Mouse (Mus musculus) hindbrain, embryonic 13.5 days (tissue): ENCODE data around the gene Hsd3b2. TPM values are rescaled to one million over a fixed set of nuclear protein-coding genes. Genes with fewer than 3 reads are reported as not detected.
"Not testable (repeated sequence)": the region's sequence is repeated elsewhere in the genome, so short reads cannot be mapped to it uniquely, and the experiment has no call there.

Source experiments
- ATAC-seq: fragments of 200-750 bp; cut with Nextera tagmentation; 2 replicates; pipeline ENCODE4 v1.8.0; 2017; ENCODE audit warnings: moderate TSS enrichment; ENCODE audit not compliant: low FRiP score
- H3K27ac ChIP-seq: fragments of 300-500 bp; sonication (generic); 2 replicates; pipeline ENCODE4 v1.5.1; 2015; ENCODE audit warnings: inconsistent platforms, mild to moderate bottlenecking, moderate library complexity
- H3K27me3 ChIP-seq: fragments of 300-500 bp; sonication (generic); 2 replicates; pipeline ENCODE4 v1.6.1; 2015; ENCODE audit warnings: mild to moderate bottlenecking, inconsistent platforms
- H3K36me3 ChIP-seq: fragments of 300-500 bp; sonication (generic); 2 replicates; pipeline ENCODE4 v1.6.1; 2015; ENCODE audit warnings: mild to moderate bottlenecking, inconsistent platforms
- H3K4me1 ChIP-seq: fragments of 300-500 bp; sonication (generic); replicated peaks from 2 replicates; pipeline ENCODE4 v1.6.1; 2015; ENCODE audit warnings: inconsistent platforms
- H3K4me2 ChIP-seq: fragments of 300-500 bp; sonication (generic); 2 replicates; pipeline ENCODE4 v1.6.1; 2015; ENCODE audit warnings: inconsistent platforms, mild to moderate bottlenecking, moderate library complexity
- H3K4me3 ChIP-seq: fragments of 300-500 bp; sonication (generic); 2 replicates; pipeline ENCODE4 v1.5.1; 2015; ENCODE audit warnings: mild to moderate bottlenecking, inconsistent platforms
- H3K9ac ChIP-seq: fragments of 300-500 bp; sonication (generic); 2 replicates; pipeline ENCODE4 v1.6.1; 2015; ENCODE audit warnings: mild to moderate bottlenecking, inconsistent platforms
- H3K9me3 ChIP-seq: fragments of 300-500 bp; sonication (generic); 2 replicates; pipeline ENCODE4 v1.6.1; 2016; ENCODE audit warnings: inconsistent platforms
- WGBS: fragments of 180-500 bp; shearing (Covaris S2); methylation state at CpG from one replicate; pipeline ENCODE4 v1.1.7; 2015; 5-methylcytosine and 5-hydroxymethylcytosine counted together
- polyA plus RNA-seq: library from polyadenylated mRNA; unstranded; fragments of >200 nt; fragmentation: Nextera tagmentation; extraction: Ambion mirVana; gene quantifications from 2 replicates; pipeline ENCODE4 v1.2.1, GENCODE M21; 2015

Hsd3b2 gene
- polyA plus RNA-seq, result 0.05 TPM in 1 of 2 replicates, not detected in the other

- Histone ChIP-seq H3K9me3 (no peaks in the 10 kb centered on the region), H3K4me1 (0 out of 2 replicates have a peak, but pooled peaks cover 3% of the 10 kb centered on the region), H3K9ac (no peak within 1 kb of the TSS), H3K4me3 (no peak within 1 kb of the TSS), H3K36me3 (no peaks in the 10 kb centered on the region), H3K27ac (no peak within 1 kb of the TSS), H3K27me3 (no peaks in the 10 kb centered on the region), H3K4me2 (no peak within 1 kb of the TSS)
- WGBS, result 80% methylated on average over 1 of the region's 1 CpGs
- ATAC-seq, result no peak
Measured at GRCm38 (mm10) chr3:98724376-98724775, at the start of gene Hsd3b2. TSS of gene Hsd3b2 (minus strand) at chr3:98724543.

- Histone ChIP-seq H3K4me3 (no peak overlapping the region), H3K36me3 (no peaks in the 10 kb centered on the region), H3K4me1 (no peaks in the 10 kb centered on the region), H3K27me3 (no peaks in the 10 kb centered on the region), H3K4me2 (no peak overlapping the region), H3K9ac (no peak overlapping the region), H3K27ac (no peak overlapping the region), H3K9me3 (no peaks in the 10 kb centered on the region)
- no peak for ATAC-seq
Measured at GRCm38 (mm10) chr3:98764155-98764554, 39.8 kb upstream of the Hsd3b2 start.

GRCm38 (mm10) chr3:98756836-98757235, 32.5 kb upstream of the Hsd3b2 start:
- no peaks in the 10 kb centered on the region for H3K9me3 ChIP-seq
- no peak overlapping the region for H3K27ac ChIP-seq
- no peaks in the 10 kb centered on the region for H3K36me3 ChIP-seq
- H3K4me2 ChIP-seq, result no peak overlapping the region
- 92% methylated on average over 3 of the region's 3 CpGs for WGBS
- H3K4me3 ChIP-seq, result no peak overlapping the region
- H3K27me3 ChIP-seq, result no peaks in the 10 kb centered on the region
- no peak for ATAC-seq
- no peak overlapping the region for H3K9ac ChIP-seq
- H3K4me1 ChIP-seq, result no peaks in the 10 kb centered on the region

- WGBS, result 79% methylated on average over 2 of the region's 2 CpGs
- Histone ChIP-seq H3K4me2 (no peak overlapping the region), H3K9me3 (no peaks in the 10 kb centered on the region), H3K4me1 (no peaks in the 10 kb centered on the region), H3K9ac (no peak overlapping the region), H3K27ac (no peak overlapping the region), H3K27me3 (no peaks in the 10 kb centered on the region), H3K36me3 (no peaks in the 10 kb centered on the region), H3K4me3 (no peak overlapping the region)
- ATAC-seq, result no peak
Measured at GRCm38 (mm10) chr3:98752171-98752570, 27.8 kb upstream of the Hsd3b2 start.

GRCm38 (mm10) chr3:98741043-98741442, 16.7 kb upstream of the Hsd3b2 start:
- ATAC-seq, H3K9me3 ChIP-seq, H3K4me1 ChIP-seq, H3K9ac ChIP-seq, H3K36me3 ChIP-seq, H3K27ac ChIP-seq, H3K27me3 ChIP-seq, H3K4me3 ChIP-seq, H3K4me2 ChIP-seq: not testable (repeated sequence)
- WGBS, result 67% methylated on average over 1 of the region's 1 CpGs

GRCm38 (mm10) chr3:98734340-98734739, 10.0 kb upstream of the Hsd3b2 start:
- no peak overlapping the region for H3K4me2 ChIP-seq
- WGBS, result 53% methylated on average over 4 of the region's 4 CpGs
- no peak for ATAC-seq
- H3K27ac ChIP-seq, result no peak overlapping the region
- H3K36me3 ChIP-seq, result no peaks in the 10 kb centered on the region
- no peaks in the 10 kb centered on the region for H3K27me3 ChIP-seq
- H3K4me3 ChIP-seq, result no peak overlapping the region
- no peaks in the 10 kb centered on the region for H3K4me1 ChIP-seq
- no peaks in the 10 kb centered on the region for H3K9me3 ChIP-seq
- no peak overlapping the region for H3K9ac ChIP-seq

GRCm38 (mm10) chr3:98733724-98734123, 9.4 kb upstream of the Hsd3b2 start:
- no peaks in the 10 kb centered on the region for H3K9me3 ChIP-seq

GRCm38 (mm10) chr3:98726281-98726680, 1.9 kb upstream of the Hsd3b2 start:
- no peak overlapping the region for H3K4me2 ChIP-seq
- H3K27me3 ChIP-seq, result no peaks in the 10 kb centered on the region
- 94% methylated on average over 2 of the region's 2 CpGs for WGBS
- H3K9ac ChIP-seq, result no peak overlapping the region
- H3K4me1 ChIP-seq, result 0 out of 2 replicates have a peak, but pooled peaks cover 3% of the 10 kb centered on the region
- H3K4me3 ChIP-seq, result no peak overlapping the region
- H3K9me3 ChIP-seq, result no peaks in the 10 kb centered on the region
- no peak overlapping the region for H3K27ac ChIP-seq
- H3K36me3 ChIP-seq, result no peaks in the 10 kb centered on the region
- no peak for ATAC-seq

More at GRCm38 (mm10) chr3:98733724-98734123, 9.4 kb upstream of the Hsd3b2 start:
- Histone ChIP-seq H3K27ac (no peak overlapping the region), H3K4me2 (no peak overlapping the region), H3K4me1 (no peaks in the 10 kb centered on the region), H3K27me3 (no peaks in the 10 kb centered on the region), H3K36me3 (no peaks in the 10 kb centered on the region), H3K4me3 (no peak overlapping the region), H3K9ac (no peak overlapping the region)
- no peak for ATAC-seq
- WGBS, result 81% methylated on average over 2 of the region's 2 CpGs

- no peak for ATAC-seq
- H3K27ac ChIP-seq, result no peak overlapping the region
- H3K4me3 ChIP-seq, result no peak overlapping the region
- no peak overlapping the region for H3K9ac ChIP-seq
- H3K36me3 ChIP-seq, result no peaks in the 10 kb centered on the region
- H3K4me1 ChIP-seq, result 0 out of 2 replicates have a peak, but pooled peaks cover 3% of the 10 kb centered on the region
- no peak overlapping the region for H3K4me2 ChIP-seq
- H3K27me3 ChIP-seq, result no peaks in the 10 kb centered on the region
- H3K9me3 ChIP-seq, result no peaks in the 10 kb centered on the region
Measured at GRCm38 (mm10) chr3:98720740-98721139, 3.6 kb downstream of the Hsd3b2 start.

- H3K4me1 ChIP-seq, result no peaks in the 10 kb centered on the region
- no peak for ATAC-seq
- no peak overlapping the region for H3K9ac ChIP-seq
- H3K4me2 ChIP-seq, result no peak overlapping the region
- no peaks in the 10 kb centered on the region for H3K9me3 ChIP-seq
- 76% methylated on average over 1 of the region's 1 CpGs for WGBS
- H3K36me3 ChIP-seq, result no peaks in the 10 kb centered on the region
- H3K27me3 ChIP-seq, result no peaks in the 10 kb centered on the region
- H3K4me3 ChIP-seq, result no peak overlapping the region
- no peak overlapping the region for H3K27ac ChIP-seq
Measured at GRCm38 (mm10) chr3:98682401-98682800, 41.9 kb downstream of the Hsd3b2 start.

GRCm38 (mm10) chr3:98680786-98681185, 43.6 kb downstream of the Hsd3b2 start:
- Histone ChIP-seq H3K36me3 (no peaks in the 10 kb centered on the region), H3K27ac (no peak overlapping the region), H3K4me2 (no peak overlapping the region), H3K4me3 (no peak overlapping the region), H3K27me3 (no peaks in the 10 kb centered on the region), H3K9me3 (no peaks in the 10 kb centered on the region), H3K9ac (no peak overlapping the region), H3K4me1 (no peaks in the 10 kb centered on the region)
- ATAC-seq, result no peak
